23 mouse cellular contexts compared by ENCODE assay signal in genomic region chr19:25372794-25373193, GRCm38 (mm10).
DNase-seq lines count a peak whose midpoint lies in the region; ATAC-seq and TF ChIP-seq lines count a peak whose summit lies in the region.
"Had no signal": no experiment of that assay in that cellular context is flagged by ENCODE, and none has a peak within 500 bp of the region (broad histone marks: within the 10 kb centered on the region; RNA-seq: fewer than 3 reads in every experiment).

No protein-coding gene starts in this region.

- intact Hi-C loops in heart, postnatal 36 days (cut with DNase I), result no loop called here

- no peaks in the 10 kb centered on the region for H3K9me3 ChIP-seq in heart, embryonic 11.5 days (replicated peaks; ENCODE audit: control insufficient read depth, low read length)
- H3K9me3 ChIP-seq in embryonic facial prominence, embryonic 14.5 days (ENCODE audit: control insufficient read depth, low read length), result no peaks in the 10 kb centered on the region
- H3K9me3 ChIP-seq in heart, postnatal 0 days (replicated peaks; ENCODE audit: control insufficient read depth, low read length), result no peaks in the 10 kb centered on the region
- H3K9me3 ChIP-seq: forebrain, embryonic 12.5 days; limb, embryonic 12.5 days had no signal

- H3K27ac ChIP-seq in heart, embryonic 11.5 days (ENCODE audit: low read depth, low read length), result peak overlapping the region; percentile 32
- no peak overlapping the region for H3K27ac ChIP-seq in embryonic facial prominence, embryonic 14.5 days (replicated peaks; ENCODE audit: low read depth, low read length)
- 0 out of 2 replicates have a peak overlapping the region, but pooled peaks have one; percentile 4 for H3K27ac ChIP-seq in heart, postnatal 0 days (ENCODE audit: low read depth)
- H3K27ac ChIP-seq in cerebellum, adult 2 months (ENCODE audit: insufficient read depth, low read length), result no peak overlapping the region
- H3K27ac ChIP-seq: forebrain, embryonic 12.5 days; hindbrain, postnatal 0 days; limb, embryonic 12.5 days had no signal

- H3K4me1 ChIP-seq in heart, embryonic 11.5 days (ENCODE audit: control insufficient read depth, insufficient read depth, low read length), result peaks cover 22% of the 10 kb centered on the region
- H3K4me1 ChIP-seq in embryonic facial prominence, embryonic 14.5 days (ENCODE audit: control insufficient read depth, insufficient read depth, low read length), result peaks cover 17% of the 10 kb centered on the region
- peaks cover 22% of the 10 kb centered on the region for H3K4me1 ChIP-seq in heart, postnatal 0 days (ENCODE audit: control insufficient read depth, insufficient read depth)
- no peaks in the 10 kb centered on the region for H3K4me1 ChIP-seq in cerebellum, adult 2 months (ENCODE audit: control insufficient read depth, insufficient read depth, low read length)

- 0 out of 2 replicates have a peak overlapping the region, but pooled peaks have one; percentile 16 for H3K9ac ChIP-seq in heart, embryonic 11.5 days (ENCODE audit: low read depth, low read length)
- no peak overlapping the region for H3K9ac ChIP-seq in embryonic facial prominence, embryonic 14.5 days (ENCODE audit: low read depth, low read length)
- no peak overlapping the region for H3K9ac ChIP-seq in heart, postnatal 0 days (replicated peaks; ENCODE audit: low read depth, low read length)
- H3K9ac ChIP-seq: forebrain, embryonic 12.5 days; limb, embryonic 12.5 days; liver, postnatal 0 days had no signal

- H3K4me2 ChIP-seq in heart, embryonic 11.5 days, result no peak overlapping the region
- no peak overlapping the region for H3K4me2 ChIP-seq in embryonic facial prominence, embryonic 14.5 days (ENCODE audit: low read depth, low read length)
- no peak overlapping the region for H3K4me2 ChIP-seq in heart, postnatal 0 days (ENCODE audit: low read depth, low read length)
- H3K4me2 ChIP-seq: forebrain, embryonic 12.5 days; limb, embryonic 12.5 days; liver, embryonic 11.5 days; midbrain, embryonic 11.5 days had no signal

- TF ChIP-seq CTCF in heart, postnatal 0 days (IDR thresholded peaks at IDR 0.05; ENCODE audit: low read depth), result no peak
- TF ChIP-seq CTCF in cerebellum, adult 2 months (IDR thresholded peaks at IDR 0.05; ENCODE audit: borderline replicate concordance, insufficient read depth, low read depth, low read length), result no peak

- no peak for DNase-seq in heart, postnatal 36 days
- DNase-seq in embryonic facial prominence, embryonic 14.5 days (ENCODE audit: low spot score), result peak; percentile 48
- DNase-seq in heart, postnatal 0 days (ENCODE audit: low spot score), result peak; percentile 27
- no peak for DNase-seq in ovary, postnatal 10 days (ENCODE audit: low spot score)
- no peak for DNase-seq in right cerebral cortex, adult 18-20 months
- DNase-seq in cerebellum, adult 2 months, result no peak
- DNase-seq: B cell, adult 2 months; cerebellum, adult 18-20 months; kidney, postnatal 4 days; liver, postnatal 0 days; thymus, postnatal 25 days had no signal

- no peak for TF ChIP-seq EP300 in heart, postnatal 0 days (IDR thresholded peaks at IDR 0.05; ENCODE audit: low read depth)

- H3K36me3 ChIP-seq in heart, embryonic 11.5 days (ENCODE audit: control insufficient read depth, insufficient read depth, low read length), result no peaks in the 10 kb centered on the region
- no peaks in the 10 kb centered on the region for H3K36me3 ChIP-seq in embryonic facial prominence, embryonic 14.5 days (ENCODE audit: control insufficient read depth, insufficient read depth, low read length)
- H3K36me3 ChIP-seq in heart, postnatal 0 days (replicated peaks; ENCODE audit: control insufficient read depth, insufficient read depth, low read length), result no peaks in the 10 kb centered on the region
- H3K36me3 ChIP-seq: forebrain, embryonic 12.5 days; G1E; limb, embryonic 12.5 days had no signal

- no peaks in the 10 kb centered on the region for H3K27me3 ChIP-seq in heart, embryonic 11.5 days (ENCODE audit: control insufficient read depth, insufficient read depth, low read length)
- H3K27me3 ChIP-seq in embryonic facial prominence, embryonic 14.5 days (replicated peaks; ENCODE audit: control insufficient read depth, insufficient read depth, low read length), result no peaks in the 10 kb centered on the region
- no peaks in the 10 kb centered on the region for H3K27me3 ChIP-seq in heart, postnatal 0 days (ENCODE audit: control insufficient read depth, insufficient read depth, low read length)
- H3K27me3 ChIP-seq in cerebellum, adult 2 months (ENCODE audit: control insufficient read depth, insufficient read depth, low read length), result no peaks in the 10 kb centered on the region
- H3K27me3 ChIP-seq: CH12.LX; forebrain, embryonic 12.5 days; limb, embryonic 12.5 days; Patski had no signal

- ATAC-seq in heart, embryonic 11.5 days (replicated peaks; ENCODE audit: insufficient number of reproducible peaks, low FRiP score, low TSS enrichment), result no peak
- ATAC-seq in embryonic facial prominence, embryonic 14.5 days (ENCODE audit: low read depth), result peak; percentile 44; the same call in 1 of the 2 replicates
- ATAC-seq in heart, postnatal 0 days (ENCODE audit: insufficient read depth, low read depth), result peak; percentile 42; the same call in 1 of the 2 replicates
- ATAC-seq: hindbrain, postnatal 0 days; intestine, embryonic 16.5 days; liver, postnatal 0 days; lung, postnatal 0 days; Patski had no signal

- H3K4me3 ChIP-seq in heart, embryonic 11.5 days (ENCODE audit: low read depth, low read length), result no peak overlapping the region
- H3K4me3 ChIP-seq in embryonic facial prominence, embryonic 14.5 days (ENCODE audit: low read depth, low read length), result no peak overlapping the region
- H3K4me3 ChIP-seq in heart, postnatal 0 days (ENCODE audit: low read depth, low read length), result no peak overlapping the region
- no peak overlapping the region for H3K4me3 ChIP-seq in cerebellum, adult 2 months (replicated peaks; ENCODE audit: insufficient read depth, low read depth, low read length)
- H3K4me3 ChIP-seq: erythroblast, embryonic 14.5 days; forebrain, embryonic 12.5 days; limb, embryonic 12.5 days had no signal

- 54% methylated on average over 7 of the region's 7 CpGs for WGBS in heart, embryonic 11.5 days (ENCODE audit: insufficient replicate concordance)
- WGBS in embryonic facial prominence, embryonic 14.5 days, result 62% methylated on average over 7 of the region's 7 CpGs
- 74% methylated on average over 7 of the region's 7 CpGs for WGBS in heart, postnatal 0 days
- WGBS in cerebellum, adult 2 months, result 85% methylated on average over 7 of the region's 7 CpGs

- TF ChIP-seq POLR2A in cerebellum, adult 2 months (IDR thresholded peaks at IDR 0.05; ENCODE audit: borderline replicate concordance, insufficient read depth, low read length), result no peak

Comparison
In these comparisons a context has a peak if more than half of its experiments do, and no peak if none do; other contexts are left out.
1. DNase-seq: peak in embryonic facial prominence, embryonic 14.5 days (single experiment) and heart, postnatal 0 days (single experiment); none in heart, postnatal 36 days (0 of 2), ovary, postnatal 10 days (single experiment), right cerebral cortex, adult 18-20 months (single experiment) and cerebellum, adult 2 months (0 of 2).
2. H3K27ac ChIP-seq: peak in heart, embryonic 11.5 days (single experiment) and heart, postnatal 0 days (single experiment); none in embryonic facial prominence, embryonic 14.5 days (single experiment) and cerebellum, adult 2 months (single experiment).